Mouse (Mus musculus): ENCODE results near the gene Wdr82.

Wdr82 gene

GRCm38 (mm10) chr9:106197732-106198131 lies 27.0 kb downstream of the Wdr82 start:
- DNase-seq (ENCODE audit: low read depth, low spot score): no peak

- peak; percentile 40 for DNase-seq (ENCODE audit: low read depth, low spot score)
Measured at GRCm38 (mm10) chr9:106198962-106199458, 28.3 kb downstream of the Wdr82 start.

- no peak for DNase-seq (ENCODE audit: low read depth, low spot score)
Measured at GRCm38 (mm10) chr9:106199535-106200272, 29.0 kb downstream of the Wdr82 start, which contains the start of gene Ppm1m. Gene Ppm1m, minus strand, starts transcription at chr9:106199746.

- no peak for DNase-seq (ENCODE audit: low read depth, low spot score)
Measured at GRCm38 (mm10) chr9:106201895-106202294, 31.2 kb downstream of the Wdr82 start.

- peak; percentile 94 for DNase-seq (ENCODE audit: low read depth, low spot score)
Measured at GRCm38 (mm10) chr9:106202819-106203636, 32.3 kb downstream of the Wdr82 start, which contains the start of gene Twf2. Gene Twf2, plus strand, starts transcription at chr9:106203108.

- no peak for DNase-seq (ENCODE audit: low read depth, low spot score)
Measured at GRCm38 (mm10) chr9:106203990-106204851, 33.5 kb downstream of the Wdr82 start.

GRCm38 (mm10) chr9:106205713-106206290 lies 35.1 kb downstream of the Wdr82 start:
- no peak for DNase-seq (ENCODE audit: low read depth, low spot score)

GRCm38 (mm10) chr9:106206515-106206914 lies 35.8 kb downstream of the Wdr82 start:
- DNase-seq (ENCODE audit: low read depth, low spot score): no peak

GRCm38 (mm10) chr9:106208181-106208580 lies 37.5 kb downstream of the Wdr82 start:
- DNase-seq (ENCODE audit: low read depth, low spot score): no peak

- no peak for DNase-seq (ENCODE audit: low read depth, low spot score)
Measured at GRCm38 (mm10) chr9:106209954-106210353, 39.2 kb downstream of the Wdr82 start.

GRCm38 (mm10) chr9:106210853-106211609 lies 40.3 kb downstream of the Wdr82 start:
- no peak for DNase-seq (ENCODE audit: low read depth, low spot score)

- DNase-seq (ENCODE audit: low read depth, low spot score): peak; percentile 97
Measured at GRCm38 (mm10) chr9:106211680-106212593, 41.2 kb downstream of the Wdr82 start.

- no peak for DNase-seq (ENCODE audit: low read depth, low spot score)
Measured at GRCm38 (mm10) chr9:106212594-106212981, 41.9 kb downstream of the Wdr82 start.

- DNase-seq (ENCODE audit: low read depth, low spot score): no peak
Measured at GRCm38 (mm10) chr9:106215341-106216125, 44.8 kb downstream of the Wdr82 start.

GRCm38 (mm10) chr9:106216971-106217370 lies 46.2 kb downstream of the Wdr82 start:
- DNase-seq (ENCODE audit: low read depth, low spot score): no peak

- DNase-seq (ENCODE audit: low read depth, low spot score): no peak
Measured at GRCm38 (mm10) chr9:106220894-106221523, 50.3 kb downstream of the Wdr82 start.

GRCm38 (mm10) chr9:106222261-106222851 lies 51.6 kb downstream of the Wdr82 start, which contains the start of gene Tlr9:
Gene Tlr9, plus strand, starts transcription at chr9:106222598.
- DNase-seq (ENCODE audit: low read depth, low spot score): no peak

GRCm38 (mm10) chr9:106222994-106223393 lies 52.3 kb downstream of the Wdr82 start:
- DNase-seq (ENCODE audit: low read depth, low spot score): no peak

All from forelimb bud, embryonic 11.5 days (tissue).